Mouse (Mus musculus) liver, embryonic 16.5 days (tissue): ENCODE results near the gene Myt1l. TPM values are rescaled to one million over a fixed set of nuclear protein-coding genes. Genes with fewer than 3 reads are reported as not detected.

Source experiments
- ATAC-seq: fragments of 200-750 bp; cut with Nextera tagmentation; 2 replicates; pipeline ENCODE4 v1.8.0; 2017; ENCODE audit warnings: low read depth, mild to moderate bottlenecking, moderate number of reproducible peaks, moderate library complexity
- H3K27ac ChIP-seq: fragments of 300-500 bp; sonication (generic); 2 replicates; pipeline ENCODE4 v1.5.1; 2014; ENCODE audit warnings: mild to moderate bottlenecking, low read length
- H3K27me3 ChIP-seq: fragments of 300-500 bp; sonication (generic); 2 replicates; pipeline ENCODE4 v1.6.1; 2014; ENCODE audit warnings: low read depth, low read length, mixed read lengths; ENCODE audit not compliant: control insufficient read depth, insufficient read depth
- H3K36me3 ChIP-seq: fragments of 300-500 bp; sonication (generic); 2 replicates; pipeline ENCODE4 v1.6.1; 2014; ENCODE audit warnings: mild to moderate bottlenecking; ENCODE audit not compliant: control insufficient read depth, insufficient read depth
- H3K4me1 ChIP-seq: fragments of 300-500 bp; sonication (generic); 2 replicates; pipeline ENCODE4 v1.6.1; 2014; ENCODE audit warnings: low read depth, low read length, mixed read lengths; ENCODE audit not compliant: control insufficient read depth
- H3K4me2 ChIP-seq: fragments of 300-500 bp; sonication (generic); 2 replicates; pipeline ENCODE4 v1.6.1; 2014; ENCODE audit warnings: low read depth, low read length, mixed read lengths
- H3K4me3 ChIP-seq: fragments of 300-500 bp; sonication (generic); 2 replicates; pipeline ENCODE4 v1.5.1; 2014; ENCODE audit warnings: low read depth, mild to moderate bottlenecking, low read length
- H3K9ac ChIP-seq: fragments of 300-500 bp; sonication (generic); 2 replicates; pipeline ENCODE4 v1.6.1; 2014; ENCODE audit warnings: low read depth, low read length
- H3K9me3 ChIP-seq: fragments of 300-500 bp; sonication (generic); replicated peaks from 2 replicates; pipeline ENCODE4 v1.6.1; 2016; ENCODE audit warnings: low read length; ENCODE audit not compliant: control insufficient read depth
- WGBS: fragments of 180-500 bp; shearing (Covaris S2); extraction: QIAGEN DNeasy Blood & Tissue Kit; methylation state at CpG from one replicate; pipeline ENCODE4 v1.1.7; 2014; ENCODE audit not compliant: insufficient replicate concordance; 5-methylcytosine and 5-hydroxymethylcytosine counted together
- polyA plus RNA-seq: library from polyadenylated mRNA; unstranded; fragments of >200 nt; fragmentation: Nextera tagmentation; extraction: Ambion mirVana; gene quantifications from 2 replicates; pipeline ENCODE4 v1.2.1, GENCODE M21; 2015

Gene Myt1l
- polyA plus RNA-seq, 1 experiment from 2014 or later = 0.07 TPM

GRCm38 (mm10) chr12:29555718-29556117 is 27.5 kb downstream of the Myt1l start:
- Histone ChIP-seq H3K36me3 (no peaks in the 10 kb centered on the region), H3K4me3 (no peak overlapping the region), H3K27ac (no peak overlapping the region), H3K4me1 (no peaks in the 10 kb centered on the region), H3K27me3 (no peaks in the 10 kb centered on the region), H3K4me2 (no peak overlapping the region), H3K9me3 (no peaks in the 10 kb centered on the region), H3K9ac (no peak overlapping the region)
- ATAC-seq = no peak
- WGBS = 41% methylated on average over 4 of the region's 4 CpGs

- H3K4me2 ChIP-seq = no peak overlapping the region
These were observed 28.2 kb downstream of the Myt1l start for GRCm38 (mm10) chr12:29556408-29556807.

GRCm38 (mm10) chr12:29556901-29557300 is 28.7 kb downstream of the Myt1l start:
- H3K4me3 ChIP-seq = no peak overlapping the region
- H3K27me3 ChIP-seq = no peaks in the 10 kb centered on the region
- no peaks in the 10 kb centered on the region for H3K36me3 ChIP-seq
- H3K4me1 ChIP-seq = no peaks in the 10 kb centered on the region
- H3K27ac ChIP-seq = no peak overlapping the region
- 37% methylated on average over 6 of the region's 6 CpGs for WGBS
- H3K9ac ChIP-seq = no peak overlapping the region
- H3K4me2 ChIP-seq = no peak overlapping the region
- no peak for ATAC-seq
- no peaks in the 10 kb centered on the region for H3K9me3 ChIP-seq

More at GRCm38 (mm10) chr12:29556408-29556807, 28.2 kb downstream of the Myt1l start:
- no peak overlapping the region for H3K4me3 ChIP-seq
- no peaks in the 10 kb centered on the region for H3K9me3 ChIP-seq
- H3K9ac ChIP-seq = no peak overlapping the region
- no peaks in the 10 kb centered on the region for H3K36me3 ChIP-seq
- H3K27me3 ChIP-seq = no peaks in the 10 kb centered on the region
- H3K4me1 ChIP-seq = no peaks in the 10 kb centered on the region
- no peak for ATAC-seq
- H3K27ac ChIP-seq = no peak overlapping the region
- WGBS = 49% methylated on average over 3 of the region's 3 CpGs

- ATAC-seq = no peak
- no peak overlapping the region for H3K27ac ChIP-seq
- H3K4me3 ChIP-seq = no peak overlapping the region
- no peaks in the 10 kb centered on the region for H3K36me3 ChIP-seq
- no peaks in the 10 kb centered on the region for H3K27me3 ChIP-seq
- 66% methylated on average over 5 of the region's 5 CpGs for WGBS
- H3K9ac ChIP-seq = no peak overlapping the region
- no peak overlapping the region for H3K4me2 ChIP-seq
- no peaks in the 10 kb centered on the region for H3K9me3 ChIP-seq
- no peaks in the 10 kb centered on the region for H3K4me1 ChIP-seq
These were observed 31.6 kb downstream of the Myt1l start for GRCm38 (mm10) chr12:29559769-29560168.

- WGBS = 59% methylated on average over 2 of the region's 2 CpGs
- Histone ChIP-seq H3K4me2 (no peak overlapping the region), H3K9ac (no peak overlapping the region), H3K27me3 (no peaks in the 10 kb centered on the region), H3K4me1 (no peaks in the 10 kb centered on the region), H3K4me3 (no peak overlapping the region), H3K9me3 (no peaks in the 10 kb centered on the region), H3K27ac (no peak overlapping the region), H3K36me3 (no peaks in the 10 kb centered on the region)
- no peak for ATAC-seq
These were observed 33.0 kb downstream of the Myt1l start for GRCm38 (mm10) chr12:29561222-29561621.

GRCm38 (mm10) chr12:29569311-29569710 is 41.1 kb downstream of the Myt1l start:
- H3K36me3 ChIP-seq = no peaks in the 10 kb centered on the region
- no peak overlapping the region for H3K9ac ChIP-seq
- H3K4me1 ChIP-seq = no peaks in the 10 kb centered on the region
- H3K27ac ChIP-seq = no peak overlapping the region
- no peaks in the 10 kb centered on the region for H3K27me3 ChIP-seq
- no peak overlapping the region for H3K4me2 ChIP-seq
- H3K9me3 ChIP-seq = no peaks in the 10 kb centered on the region
- ATAC-seq = no peak
- H3K4me3 ChIP-seq = no peak overlapping the region
- WGBS = 13% methylated on average over 7 of the region's 7 CpGs

GRCm38 (mm10) chr12:29570351-29570750 is 42.2 kb downstream of the Myt1l start:
- 62% methylated on average over 6 of the region's 6 CpGs for WGBS

GRCm38 (mm10) chr12:29571613-29572012 is 43.4 kb downstream of the Myt1l start:
- Histone ChIP-seq H3K27ac (no peak overlapping the region), H3K4me3 (no peak overlapping the region), H3K4me2 (no peak overlapping the region), H3K36me3 (no peaks in the 10 kb centered on the region), H3K9me3 (no peaks in the 10 kb centered on the region), H3K27me3 (no peaks in the 10 kb centered on the region), H3K4me1 (no peaks in the 10 kb centered on the region), H3K9ac (no peak overlapping the region)
- no peak for ATAC-seq
- 66% methylated on average over 5 of the region's 5 CpGs for WGBS

More at GRCm38 (mm10) chr12:29570351-29570750, 42.2 kb downstream of the Myt1l start:
- Histone ChIP-seq H3K9me3 (no peaks in the 10 kb centered on the region), H3K36me3 (no peaks in the 10 kb centered on the region), H3K27me3 (no peaks in the 10 kb centered on the region), H3K4me1 (no peaks in the 10 kb centered on the region), H3K27ac (no peak overlapping the region), H3K9ac (no peak overlapping the region), H3K4me3 (no peak overlapping the region), H3K4me2 (no peak overlapping the region)
- no peak for ATAC-seq

- no peak overlapping the region for H3K4me2 ChIP-seq
- 70% methylated on average over 1 of the region's 1 CpGs for WGBS
- ATAC-seq = no peak
- H3K27me3 ChIP-seq = no peaks in the 10 kb centered on the region
- H3K9ac ChIP-seq = no peak overlapping the region
- no peak overlapping the region for H3K27ac ChIP-seq
- H3K36me3 ChIP-seq = no peaks in the 10 kb centered on the region
- no peaks in the 10 kb centered on the region for H3K4me1 ChIP-seq
- no peaks in the 10 kb centered on the region for H3K9me3 ChIP-seq
- no peak overlapping the region for H3K4me3 ChIP-seq
These were observed 65.6 kb downstream of the Myt1l start for GRCm38 (mm10) chr12:29593787-29594186.
